Mouse (Mus musculus): Measurements from ENCODE around the gene Fbxo34.

DNA sequence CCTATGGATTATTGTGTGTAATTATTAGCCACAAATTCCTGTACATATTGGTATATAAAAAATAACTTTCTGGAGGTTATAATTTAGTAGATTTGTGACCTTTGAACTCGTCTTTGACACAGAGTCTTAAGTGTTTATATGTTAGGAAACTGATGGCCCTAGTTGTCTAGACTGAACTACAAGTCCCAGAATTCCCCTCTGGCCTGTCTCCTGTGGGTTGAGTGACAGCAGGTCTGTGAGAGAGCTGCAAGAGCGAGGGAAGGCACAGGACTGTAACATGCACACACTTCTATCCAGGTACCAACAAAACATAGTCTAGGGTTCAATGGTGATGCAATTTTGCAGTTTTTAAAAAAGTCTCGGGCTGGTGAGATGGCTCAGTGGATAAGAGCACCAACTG lies 11.3 kb upstream of the Fbxo34 start:
- TF ChIP-seq POLR2A (IDR thresholded peaks at IDR 0.05; ENCODE audit: insufficient read depth, low read depth, low read length) = no peak
- TF ChIP-seq CTCF (IDR thresholded peaks at IDR 0.05; ENCODE audit: insufficient read depth, low read depth, low read length) = no peak
